Mouse (Mus musculus): ENCODE measurements around the gene Lrrc74b. TPM values are rescaled to one million over a fixed set of nuclear protein-coding genes. Genes with fewer than 3 reads are reported as not detected.

Gene Lrrc74b
- total and polyA plus RNA-seq, 2 experiments from 2014 or later = 2.0 to 2.3 TPM

- DNase-seq (ENCODE audit: low spot score) (peak; percentile 99), ATAC-seq (peak; percentile 96)
- peak within 1 kb of the TSS; percentile 63 for H3K4me2 ChIP-seq (ENCODE audit: low read depth, low read length)
- H3K9me3 ChIP-seq (ENCODE audit: low read length) = no peaks in the 10 kb centered on the region
- H3K36me3 ChIP-seq (ENCODE audit: insufficient read depth, low read length) = peaks cover 17% of the 10 kb centered on the region
- H3K9ac ChIP-seq (replicated peaks; ENCODE audit: low read length) = peak within 1 kb of the TSS; percentile 70
- peak within 1 kb of the TSS; percentile 99 for H3K27ac ChIP-seq
- H3K27me3 ChIP-seq (ENCODE audit: insufficient read depth, low read length) = no peaks in the 10 kb centered on the region
- no peak for TF ChIP-seq CTCF (IDR thresholded peaks at IDR 0.05; ENCODE audit: low read depth)
- H3K4me3 ChIP-seq (ENCODE audit: low read length) = peak within 1 kb of the TSS; percentile 54
- peaks cover 14% of the 10 kb centered on the region for H3K4me1 ChIP-seq (ENCODE audit: insufficient read depth, low read length)
- under 1% methylated on average over 67 of the region's 67 CpGs for WGBS
Measured at GRCm38 (mm10) chr16:17530640-17531288, 30.3 kb downstream of the Lrrc74b start, which contains the start of gene Thap7. Gene Thap7, minus strand, starts transcription at chr16:17531136.

GRCm38 (mm10) chr16:17529981-17530586 is 31.0 kb downstream of the Lrrc74b start:
- 12% methylated on average over 17 of the region's 17 CpGs for WGBS

GRCm38 (mm10) chr16:17528276-17528675 is 32.8 kb downstream of the Lrrc74b start:
- Histone ChIP-seq H3K9ac (replicated peaks; ENCODE audit: low read length) (no peak overlapping the region), H3K9me3 (ENCODE audit: low read length) (no peaks in the 10 kb centered on the region), H3K27me3 (ENCODE audit: insufficient read depth, low read length) (no peaks in the 10 kb centered on the region), H3K4me3 (ENCODE audit: low read length) (no peak overlapping the region), H3K27ac (no peak overlapping the region), H3K36me3 (ENCODE audit: insufficient read depth, low read length) (peaks cover 37% of the 10 kb centered on the region), H3K4me2 (ENCODE audit: low read depth, low read length) (no peak overlapping the region), H3K4me1 (ENCODE audit: insufficient read depth, low read length) (peaks cover 14% of the 10 kb centered on the region)
- WGBS = 86% methylated on average over 13 of the region's 13 CpGs
- DNase-seq (ENCODE audit: low spot score) (no peak), ATAC-seq (no peak)
- TF ChIP-seq CTCF (IDR thresholded peaks at IDR 0.05; ENCODE audit: low read depth) = no peak

More at GRCm38 (mm10) chr16:17529981-17530586, 31.0 kb downstream of the Lrrc74b start:
- Histone ChIP-seq H3K27ac (peak overlapping the region; percentile 99), H3K9ac (replicated peaks; ENCODE audit: low read length) (peak overlapping the region; percentile 70), H3K27me3 (ENCODE audit: insufficient read depth, low read length) (no peaks in the 10 kb centered on the region), H3K4me2 (ENCODE audit: low read depth, low read length) (peak overlapping the region; percentile 63), H3K9me3 (ENCODE audit: low read length) (no peaks in the 10 kb centered on the region), H3K4me3 (ENCODE audit: low read length) (peak overlapping the region; percentile 54), H3K4me1 (ENCODE audit: insufficient read depth, low read length) (peaks cover 14% of the 10 kb centered on the region), H3K36me3 (ENCODE audit: insufficient read depth, low read length) (peaks cover 24% of the 10 kb centered on the region)
- DNase-seq (ENCODE audit: low spot score) (no peak), ATAC-seq (peak; percentile 3; the same call in 1 of the 2 replicates)
- TF ChIP-seq CTCF (IDR thresholded peaks at IDR 0.05; ENCODE audit: low read depth) = no peak

GRCm38 (mm10) chr16:17527606-17528005 is 33.4 kb downstream of the Lrrc74b start:
- no peak for TF ChIP-seq CTCF (IDR thresholded peaks at IDR 0.05; ENCODE audit: low read depth)
- Histone ChIP-seq H3K27me3 (ENCODE audit: insufficient read depth, low read length) (no peaks in the 10 kb centered on the region), H3K4me1 (ENCODE audit: insufficient read depth, low read length) (peaks cover 14% of the 10 kb centered on the region), H3K9ac (replicated peaks; ENCODE audit: low read length) (no peak overlapping the region), H3K36me3 (ENCODE audit: insufficient read depth, low read length) (peaks cover 44% of the 10 kb centered on the region), H3K27ac (no peak overlapping the region), H3K4me2 (ENCODE audit: low read depth, low read length) (no peak overlapping the region), H3K9me3 (ENCODE audit: low read length) (no peaks in the 10 kb centered on the region), H3K4me3 (ENCODE audit: low read length) (no peak overlapping the region)
- DNase-seq (ENCODE audit: low spot score) (no peak), ATAC-seq (no peak)

GRCm38 (mm10) chr16:17526223-17526622 is 34.8 kb downstream of the Lrrc74b start:
- ATAC-seq = no peak

GRCm38 (mm10) chr16:17525524-17525923 is 35.5 kb downstream of the Lrrc74b start:
- WGBS = 77% methylated on average over 3 of the region's 3 CpGs
- H3K4me2 ChIP-seq (ENCODE audit: low read depth, low read length) = no peak overlapping the region
- H3K9ac ChIP-seq (replicated peaks; ENCODE audit: low read length) = no peak overlapping the region
- DNase-seq (ENCODE audit: low spot score) (no peak), ATAC-seq (no peak)
- no peak overlapping the region for H3K4me3 ChIP-seq (ENCODE audit: low read length)
- no peak for TF ChIP-seq CTCF (IDR thresholded peaks at IDR 0.05; ENCODE audit: low read depth)
- peaks cover 65% of the 10 kb centered on the region for H3K36me3 ChIP-seq (ENCODE audit: insufficient read depth, low read length)
- no peaks in the 10 kb centered on the region for H3K9me3 ChIP-seq (ENCODE audit: low read length)
- no peak overlapping the region for H3K27ac ChIP-seq
- H3K27me3 ChIP-seq (ENCODE audit: insufficient read depth, low read length) = no peaks in the 10 kb centered on the region
- peaks cover 5% of the 10 kb centered on the region; the same call in 1 of the 2 replicates for H3K4me1 ChIP-seq (ENCODE audit: insufficient read depth, low read length)

More at GRCm38 (mm10) chr16:17526223-17526622, 34.8 kb downstream of the Lrrc74b start:
- Histone ChIP-seq H3K9me3 (ENCODE audit: low read length) (no peaks in the 10 kb centered on the region), H3K4me1 (ENCODE audit: insufficient read depth, low read length) (peaks cover 5% of the 10 kb centered on the region), H3K9ac (replicated peaks; ENCODE audit: low read length) (no peak overlapping the region), H3K4me2 (ENCODE audit: low read depth, low read length) (no peak overlapping the region), H3K27ac (no peak overlapping the region), H3K4me3 (ENCODE audit: low read length) (no peak overlapping the region), H3K27me3 (ENCODE audit: insufficient read depth, low read length) (no peaks in the 10 kb centered on the region), H3K36me3 (ENCODE audit: insufficient read depth, low read length) (peaks cover 58% of the 10 kb centered on the region)
- TF ChIP-seq CTCF (IDR thresholded peaks at IDR 0.05; ENCODE audit: low read depth) = no peak
- 92% methylated on average over 6 of the region's 6 CpGs for WGBS
- DNase-seq (ENCODE audit: low spot score) = no peak

GRCm38 (mm10) chr16:17524156-17524555 is 36.9 kb downstream of the Lrrc74b start:
- H3K9me3 ChIP-seq (ENCODE audit: low read length) = no peaks in the 10 kb centered on the region
- no peaks in the 10 kb centered on the region for H3K4me1 ChIP-seq (ENCODE audit: insufficient read depth, low read length)
- no peaks in the 10 kb centered on the region for H3K27me3 ChIP-seq (ENCODE audit: insufficient read depth, low read length)
- TF ChIP-seq CTCF (IDR thresholded peaks at IDR 0.05; ENCODE audit: low read depth) = no peak
- ATAC-seq (no peak), DNase-seq (ENCODE audit: low spot score) (no peak)
- peaks cover 78% of the 10 kb centered on the region for H3K36me3 ChIP-seq (ENCODE audit: insufficient read depth, low read length)
- WGBS = 93% methylated on average over 11 of the region's 11 CpGs
- H3K9ac ChIP-seq (replicated peaks; ENCODE audit: low read length) = no peak overlapping the region
- no peak overlapping the region for H3K4me3 ChIP-seq (ENCODE audit: low read length)
- no peak overlapping the region for H3K4me2 ChIP-seq (ENCODE audit: low read depth, low read length)
- H3K27ac ChIP-seq = no peak overlapping the region
